Mouse (Mus musculus): ENCODE results near the gene Pomgnt1.
A peak's percentile ranks its signal among the peaks of the same experiment; 100 is the strongest.

Gene Pomgnt1

GRCm38 (mm10) chr4:116123602-116124519, at the start of gene Pomgnt1, which contains the start of gene Rad54l:
Gene Pomgnt1 (plus strand): TSS chr4:116123840.
Gene Rad54l (minus strand): TSS chr4:116123690.
- DNase-seq = peak; percentile 77

- DNase-seq = no peak
Measured at GRCm38 (mm10) chr4:116074145-116074675, 49.4 kb upstream of the Pomgnt1 start.

GRCm38 (mm10) chr4:116074861-116075620, 48.6 kb upstream of the Pomgnt1 start, which contains the start of the genes Uqcrh and Lrrc41:
Gene Uqcrh (minus strand): TSS chr4:116075071.
Gene Lrrc41 (plus strand): TSS chr4:116075269.
- peak; percentile 95 for DNase-seq

- DNase-seq = peak; percentile 68
Measured at GRCm38 (mm10) chr4:116075631-116076368, 47.8 kb upstream of the Pomgnt1 start.

- DNase-seq = peak; percentile 32
Measured at GRCm38 (mm10) chr4:116076369-116077231, 47.0 kb upstream of the Pomgnt1 start.

GRCm38 (mm10) chr4:116077240-116078095, 46.2 kb upstream of the Pomgnt1 start:
- DNase-seq = no peak

GRCm38 (mm10) chr4:116088510-116089249, 35.0 kb upstream of the Pomgnt1 start:
- DNase-seq = no peak

GRCm38 (mm10) chr4:116096291-116096690, 27.3 kb upstream of the Pomgnt1 start:
- DNase-seq = no peak

GRCm38 (mm10) chr4:116097211-116097610, 26.4 kb upstream of the Pomgnt1 start:
- no peak for DNase-seq

- no peak for DNase-seq
Measured at GRCm38 (mm10) chr4:116100959-116101358, 22.7 kb upstream of the Pomgnt1 start.

- DNase-seq = no peak
Measured at GRCm38 (mm10) chr4:116105278-116105677, 18.4 kb upstream of the Pomgnt1 start.

- DNase-seq = no peak
Measured at GRCm38 (mm10) chr4:116110695-116111094, 12.9 kb upstream of the Pomgnt1 start.

GRCm38 (mm10) chr4:116111486-116111885, 12.2 kb upstream of the Pomgnt1 start:
- no peak for DNase-seq

- no peak for DNase-seq
Measured at GRCm38 (mm10) chr4:116122762-116123161, 878 bp upstream of the Pomgnt1 start.

- no peak for DNase-seq
Measured at GRCm38 (mm10) chr4:116125803-116126386, 2.3 kb downstream of the Pomgnt1 start.

GRCm38 (mm10) chr4:116127956-116128355, 4.3 kb downstream of the Pomgnt1 start:
- no peak for DNase-seq

- DNase-seq = no peak
Measured at GRCm38 (mm10) chr4:116133126-116133525, 9.5 kb downstream of the Pomgnt1 start.

GRCm38 (mm10) chr4:116134990-116135389, 11.3 kb downstream of the Pomgnt1 start:
- DNase-seq = no peak

- no peak for DNase-seq
Measured at GRCm38 (mm10) chr4:116137421-116137996, 13.9 kb downstream of the Pomgnt1 start.
